Mouse (Mus musculus): Measurements from ENCODE around the gene Stpg1.

The Stpg1 gene

GRCm38 (mm10) chr4:135509515-135509914, 14.9 kb downstream of the Stpg1 start:
- intact Hi-C loops (cut with DNase I), result loop anchor here (2.0 kb wide), 1 partner anchor 157 kb away; no protein-coding TSS in a partner anchor

GRCm38 (mm10) chr4:135513865-135514264, 19.3 kb downstream of the Stpg1 start:
- intact Hi-C loops (cut with DNase I), result no loop called here

- intact Hi-C loops (cut with DNase I), result no loop called here
Measured at GRCm38 (mm10) chr4:135514925-135515324, 20.3 kb downstream of the Stpg1 start.

GRCm38 (mm10) chr4:135516351-135517316, 22.0 kb downstream of the Stpg1 start:
- intact Hi-C loops (cut with DNase I), result loop anchor here (1.0 kb wide), 1 partner anchor 152 kb away; no protein-coding TSS in a partner anchor

GRCm38 (mm10) chr4:135518135-135518534, 23.5 kb downstream of the Stpg1 start:
- intact Hi-C loops (cut with DNase I), result no loop called here

GRCm38 (mm10) chr4:135520421-135520820, 25.8 kb downstream of the Stpg1 start:
- intact Hi-C loops (cut with DNase I), result no loop called here

GRCm38 (mm10) chr4:135523939-135524338, 29.3 kb downstream of the Stpg1 start:
- intact Hi-C loops (cut with DNase I), result no loop called here

GRCm38 (mm10) chr4:135525057-135525456, 30.5 kb downstream of the Stpg1 start:
- intact Hi-C loops (cut with DNase I), result no loop called here

GRCm38 (mm10) chr4:135526039-135526710, 31.6 kb downstream of the Stpg1 start:
- intact Hi-C loops (cut with DNase I), result no loop called here

GRCm38 (mm10) chr4:135530270-135530669, 35.7 kb downstream of the Stpg1 start:
- intact Hi-C loops (cut with DNase I), result no loop called here

GRCm38 (mm10) chr4:135531236-135531635, 36.6 kb downstream of the Stpg1 start:
- intact Hi-C loops (cut with DNase I), result no loop called here

GRCm38 (mm10) chr4:135531771-135532613, 37.4 kb downstream of the Stpg1 start:
- intact Hi-C loops (cut with DNase I), result no loop called here

- intact Hi-C loops (cut with DNase I), result no loop called here
Measured at GRCm38 (mm10) chr4:135533001-135533400, 38.4 kb downstream of the Stpg1 start.

GRCm38 (mm10) chr4:135535021-135535420, 40.4 kb downstream of the Stpg1 start:
- intact Hi-C loops (cut with DNase I), result no loop called here

- intact Hi-C loops (cut with DNase I), result no loop called here
Measured at GRCm38 (mm10) chr4:135539056-135539455, 44.5 kb downstream of the Stpg1 start.

- intact Hi-C loops (cut with DNase I), result no loop called here
Measured at GRCm38 (mm10) chr4:135540057-135540456, 45.5 kb downstream of the Stpg1 start.

GRCm38 (mm10) chr4:135544284-135544683, 49.7 kb downstream of the Stpg1 start:
- intact Hi-C loops (cut with DNase I), result no loop called here

- intact Hi-C loops (cut with DNase I), result no loop called here
Measured at GRCm38 (mm10) chr4:135545080-135545511, 50.5 kb downstream of the Stpg1 start.

GRCm38 (mm10) chr4:135546008-135546407, 51.4 kb downstream of the Stpg1 start:
- intact Hi-C loops (cut with DNase I), result no loop called here

- intact Hi-C loops (cut with DNase I), result no loop called here
Measured at GRCm38 (mm10) chr4:135546793-135547192, 52.2 kb downstream of the Stpg1 start.

GRCm38 (mm10) chr4:135547551-135547950, 53.0 kb downstream of the Stpg1 start:
- intact Hi-C loops (cut with DNase I), result no loop called here

All from adrenal gland (tissue).